Mouse (Mus musculus): Measurements from ENCODE around the gene Ms4a13. TPM values are rescaled to one million over a fixed set of nuclear protein-coding genes. Genes with fewer than 3 reads are reported as not detected.

Gene Ms4a13
- polyA plus RNA-seq (2011; ENCODE audit: insufficient read length, low read depth, missing spikeins) = not detected in 2 replicates

DNA sequence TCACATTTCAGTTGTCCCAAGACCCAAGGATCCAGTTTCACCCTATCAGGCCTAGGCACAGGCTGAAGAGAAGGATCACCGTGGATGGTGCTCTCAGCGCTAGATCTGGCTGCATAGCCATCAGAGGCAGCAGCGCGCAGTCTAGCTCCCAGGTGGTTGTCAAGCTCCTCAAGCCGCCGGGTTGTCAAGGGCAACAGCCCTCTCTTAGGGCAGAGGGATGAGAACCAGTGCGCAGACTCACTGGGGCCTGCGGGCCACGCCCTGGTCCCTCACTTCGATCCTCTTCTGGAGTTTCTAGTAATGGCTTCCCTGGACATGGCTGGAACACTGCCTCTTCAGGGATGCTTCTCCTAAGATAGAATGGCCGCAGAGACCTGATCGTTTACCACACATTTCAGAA lies at the start of gene Ms4a13:
Ms4a13 (minus strand) TSS at position 192 of the 400 bp plus-strand sequence.
- no peak for TF ChIP-seq CTCF (IDR thresholded peaks at IDR 0.05; ENCODE audit: borderline replicate concordance, insufficient read depth, low read length)
- TF ChIP-seq POLR2A (IDR thresholded peaks at IDR 0.05; ENCODE audit: low read depth, low read length) = no peak

GRCm38 (mm10) chr19:11244230-11244629 lies 47.7 kb upstream of the Ms4a13 start:
- Histone ChIP-seq H3K4me1 (ENCODE audit: control insufficient read depth, insufficient read depth, low read length) (no peaks in the 10 kb centered on the region), H3K4me3 (ENCODE audit: insufficient read depth, low read length) (no peak overlapping the region)
- TF ChIP-seq POLR2A (IDR thresholded peaks at IDR 0.05; ENCODE audit: low read depth, low read length) (no peak), CTCF (IDR thresholded peaks at IDR 0.05; ENCODE audit: borderline replicate concordance, insufficient read depth, low read length) (no peak)

More for the DNA sequence above, at the start of gene Ms4a13:
- no peak within 1 kb of the TSS for H3K27ac ChIP-seq (ENCODE audit: insufficient read depth, low read length)
- no peaks in the 10 kb centered on the region for H3K4me1 ChIP-seq (ENCODE audit: control insufficient read depth, insufficient read depth, low read length)
- H3K4me3 ChIP-seq (ENCODE audit: insufficient read depth, low read length) = no peak within 1 kb of the TSS

DNA sequence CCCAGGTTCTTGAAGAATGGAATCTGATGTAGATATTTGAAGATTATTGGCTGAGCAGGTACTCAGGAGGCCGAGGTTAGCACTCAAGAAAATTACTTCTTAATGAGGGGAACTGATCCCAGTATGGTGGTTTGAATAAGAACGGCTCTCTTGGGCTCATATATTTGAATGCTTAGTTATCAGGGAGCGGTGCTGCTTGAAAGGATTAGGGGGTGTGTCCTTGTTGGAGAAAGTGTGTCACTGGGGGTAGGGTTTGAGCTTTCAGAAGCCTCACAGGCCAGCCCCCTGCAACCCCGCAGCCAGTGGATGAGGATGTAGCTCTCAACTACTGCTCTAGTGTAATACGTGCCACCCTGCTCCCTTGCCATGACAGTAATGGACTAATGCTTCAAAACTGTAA lies 46.0 kb upstream of the Ms4a13 start:
- TF ChIP-seq POLR2A (IDR thresholded peaks at IDR 0.05; ENCODE audit: low read depth, low read length) (no peak), CTCF (IDR thresholded peaks at IDR 0.05; ENCODE audit: borderline replicate concordance, insufficient read depth, low read length) (no peak)
- Histone ChIP-seq H3K27ac (ENCODE audit: insufficient read depth, low read length) (no peak overlapping the region), H3K4me1 (ENCODE audit: control insufficient read depth, insufficient read depth, low read length) (no peaks in the 10 kb centered on the region), H3K4me3 (ENCODE audit: insufficient read depth, low read length) (no peak overlapping the region)

More at GRCm38 (mm10) chr19:11244230-11244629, 47.7 kb upstream of the Ms4a13 start:
- H3K27ac ChIP-seq (ENCODE audit: insufficient read depth, low read length) = no peak overlapping the region

GRCm38 (mm10) chr19:11235820-11236219 lies 39.3 kb upstream of the Ms4a13 start:
- TF ChIP-seq POLR2A (IDR thresholded peaks at IDR 0.05; ENCODE audit: low read depth, low read length) = no peak
- no peak for TF ChIP-seq CTCF (IDR thresholded peaks at IDR 0.05; ENCODE audit: borderline replicate concordance, insufficient read depth, low read length)
- H3K4me3 ChIP-seq (ENCODE audit: insufficient read depth, low read length) = no peak overlapping the region
- 0 out of 2 replicates have a peak, but pooled peaks cover 3% of the 10 kb centered on the region for H3K4me1 ChIP-seq (ENCODE audit: control insufficient read depth, insufficient read depth, low read length)
- no peak overlapping the region; the same call in 1 of the 2 replicates for H3K27ac ChIP-seq (ENCODE audit: insufficient read depth, low read length)

- 0 out of 2 replicates have a peak, but pooled peaks cover 3% of the 10 kb centered on the region for H3K4me1 ChIP-seq (ENCODE audit: control insufficient read depth, insufficient read depth, low read length)
- H3K27ac ChIP-seq (ENCODE audit: insufficient read depth, low read length) = peak overlapping the region; percentile 28; the same call in 1 of the 2 replicates
- no peak overlapping the region for H3K4me3 ChIP-seq (ENCODE audit: insufficient read depth, low read length)
- TF ChIP-seq POLR2A (IDR thresholded peaks at IDR 0.05; ENCODE audit: low read depth, low read length) = no peak
- TF ChIP-seq CTCF (IDR thresholded peaks at IDR 0.05; ENCODE audit: borderline replicate concordance, insufficient read depth, low read length) = no peak
Measured at GRCm38 (mm10) chr19:11234921-11235735, 38.6 kb upstream of the Ms4a13 start.

- 0 out of 2 replicates have a peak, but pooled peaks cover 3% of the 10 kb centered on the region for H3K4me1 ChIP-seq (ENCODE audit: control insufficient read depth, insufficient read depth, low read length)
- TF ChIP-seq POLR2A (IDR thresholded peaks at IDR 0.05; ENCODE audit: low read depth, low read length) = no peak
- TF ChIP-seq CTCF (IDR thresholded peaks at IDR 0.05; ENCODE audit: borderline replicate concordance, insufficient read depth, low read length) = no peak
- H3K4me3 ChIP-seq (ENCODE audit: insufficient read depth, low read length) = no peak overlapping the region
- H3K27ac ChIP-seq (ENCODE audit: insufficient read depth, low read length) = peak overlapping the region; percentile 28; the same call in 1 of the 2 replicates
Measured at GRCm38 (mm10) chr19:11234244-11234643, 37.7 kb upstream of the Ms4a13 start.

DNA sequence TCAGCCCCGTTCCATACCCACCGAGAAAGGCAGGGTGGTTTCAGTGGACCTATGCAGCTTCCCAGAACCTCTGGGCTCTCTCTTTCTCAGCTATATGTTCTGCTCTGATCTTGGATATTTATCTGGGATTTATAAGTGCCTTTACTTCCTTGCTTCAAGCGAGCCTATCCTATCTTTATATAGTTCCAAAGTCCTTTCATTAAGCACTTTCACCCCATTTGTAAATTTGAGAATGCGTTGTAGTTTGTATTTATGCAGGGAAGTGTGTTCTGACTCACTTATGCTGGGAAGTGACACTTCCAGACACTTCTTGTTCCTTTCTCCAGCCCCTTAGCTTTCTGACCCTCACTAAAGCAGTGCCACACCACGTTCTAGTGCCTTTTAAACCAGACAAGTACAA lies 35.8 kb upstream of the Ms4a13 start, which contains the start of gene Ms4a12:
Ms4a12 (minus strand) TSS at position 101 of the 400 bp plus-strand sequence.
- H3K4me3 ChIP-seq (ENCODE audit: insufficient read depth, low read length) = no peak within 1 kb of the TSS

GRCm38 (mm10) chr19:11192552-11192951 lies 4.0 kb downstream of the Ms4a13 start:
- Histone ChIP-seq H3K4me3 (ENCODE audit: insufficient read depth, low read length) (no peak overlapping the region), H3K4me1 (ENCODE audit: control insufficient read depth, insufficient read depth, low read length) (no peaks in the 10 kb centered on the region), H3K27ac (ENCODE audit: insufficient read depth, low read length) (no peak overlapping the region)
- no peak for TF ChIP-seq POLR2A (IDR thresholded peaks at IDR 0.05; ENCODE audit: low read depth, low read length)
- TF ChIP-seq CTCF (IDR thresholded peaks at IDR 0.05; ENCODE audit: borderline replicate concordance, insufficient read depth, low read length) = no peak

More for the DNA sequence above, 35.8 kb upstream of the Ms4a13 start, which contains the start of gene Ms4a12:
- no peak within 1 kb of the TSS for H3K27ac ChIP-seq (ENCODE audit: insufficient read depth, low read length)
- no peak for TF ChIP-seq POLR2A (IDR thresholded peaks at IDR 0.05; ENCODE audit: low read depth, low read length)
- no peak for TF ChIP-seq CTCF (IDR thresholded peaks at IDR 0.05; ENCODE audit: borderline replicate concordance, insufficient read depth, low read length)
- 0 out of 2 replicates have a peak, but pooled peaks cover 3% of the 10 kb centered on the region for H3K4me1 ChIP-seq (ENCODE audit: control insufficient read depth, insufficient read depth, low read length)

GRCm38 (mm10) chr19:11184121-11184520 lies 12.4 kb downstream of the Ms4a13 start:
- Histone ChIP-seq H3K4me3 (ENCODE audit: insufficient read depth, low read length) (no peak overlapping the region), H3K27ac (ENCODE audit: insufficient read depth, low read length) (no peak overlapping the region), H3K4me1 (ENCODE audit: control insufficient read depth, insufficient read depth, low read length) (no peaks in the 10 kb centered on the region)
- TF ChIP-seq CTCF (IDR thresholded peaks at IDR 0.05; ENCODE audit: borderline replicate concordance, insufficient read depth, low read length) (no peak), POLR2A (IDR thresholded peaks at IDR 0.05; ENCODE audit: low read depth, low read length) (no peak)

DNA sequence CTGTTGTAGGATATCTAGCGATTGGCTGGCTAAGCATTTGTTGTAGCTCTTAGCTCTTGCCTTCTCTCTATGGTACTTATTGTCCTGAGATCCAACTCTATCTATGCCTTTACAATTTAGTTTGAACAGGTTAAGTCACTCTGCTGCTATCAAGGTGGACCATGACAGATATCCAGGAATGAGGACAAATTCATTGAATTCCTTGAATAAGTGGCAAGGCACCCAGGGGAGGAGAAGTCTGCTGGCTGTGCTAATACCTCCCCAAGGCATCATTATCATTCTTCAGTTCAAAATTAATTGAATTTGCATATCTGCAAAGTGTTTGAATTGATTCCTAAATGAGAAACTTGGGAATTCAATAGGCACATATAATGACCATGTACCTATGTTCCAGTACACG lies 19.1 kb downstream of the Ms4a13 start:
- no peak overlapping the region for H3K4me3 ChIP-seq (ENCODE audit: insufficient read depth, low read length)
- H3K4me1 ChIP-seq (ENCODE audit: control insufficient read depth, insufficient read depth, low read length) = no peaks in the 10 kb centered on the region
- no peak overlapping the region for H3K27ac ChIP-seq (ENCODE audit: insufficient read depth, low read length)
- TF ChIP-seq POLR2A (IDR thresholded peaks at IDR 0.05; ENCODE audit: low read depth, low read length) = no peak
- TF ChIP-seq CTCF (IDR thresholded peaks at IDR 0.05; ENCODE audit: borderline replicate concordance, insufficient read depth, low read length) = no peak

Data from embryonic fibroblast, embryonic 13.5 days (primary cell).